Mouse (Mus musculus) lung, embryonic 14.5 days (tissue): ENCODE data around the gene Nipa2. TPM values are rescaled to one million over a fixed set of nuclear protein-coding genes. Genes with fewer than 3 reads are reported as not detected.

Experiments used
- ATAC-seq: fragments of 200-750 bp; cut with Nextera tagmentation; 2 replicates; pipeline ENCODE4 v1.8.0; 2017; ENCODE audit warnings: mild to moderate bottlenecking, moderate TSS enrichment, moderate library complexity; ENCODE audit not compliant: insufficient read depth
- DNase-seq: peaks from one replicate; pipeline ENCODE4 v3.0.0-alpha.2; 2015
- H3K27ac ChIP-seq: fragments of 300-500 bp; sonication (generic); 2 replicates; pipeline ENCODE4 v1.5.1; 2014; ENCODE audit warnings: low read depth, mild to moderate bottlenecking, moderate library complexity
- H3K27me3 ChIP-seq: fragments of 300-500 bp; sonication (generic); 2 replicates; pipeline ENCODE4 v1.6.1; 2014; ENCODE audit warnings: low read length, control low read depth; ENCODE audit not compliant: insufficient read depth
- H3K36me3 ChIP-seq: fragments of 300-500 bp; sonication (generic); 2 replicates; pipeline ENCODE4 v1.6.1; 2014; ENCODE audit warnings: control low read depth; ENCODE audit not compliant: insufficient read depth
- H3K4me1 ChIP-seq: fragments of 300-500 bp; sonication (generic); 2 replicates; pipeline ENCODE4 v1.6.1; 2014; ENCODE audit warnings: antibody characterized with exemption, control low read depth; ENCODE audit not compliant: insufficient read depth
- H3K4me2 ChIP-seq: fragments of 300-500 bp; sonication (generic); 2 replicates; pipeline ENCODE4 v1.6.1; 2014; ENCODE audit warnings: mild to moderate bottlenecking
- H3K4me3 ChIP-seq: fragments of 300-500 bp; sonication (generic); 2 replicates; pipeline ENCODE4 v1.5.1; 2014; ENCODE audit warnings: low read depth, low read length
- H3K9ac ChIP-seq: fragments of 300-500 bp; sonication (generic); 2 replicates; pipeline ENCODE4 v1.6.1; 2014
- H3K9me3 ChIP-seq: fragments of 300-500 bp; sonication (generic); 2 replicates; pipeline ENCODE4 v1.6.1; 2016; ENCODE audit warnings: low read depth, low read length, control low read depth
- CTCF ChIP-seq: IDR thresholded peaks from 2 replicates; pipeline ENCODE4 v1.5.1; 2016; ENCODE audit warnings: antibody characterized with exemption, low read depth
- WGBS: fragments of 180-500 bp; shearing (Covaris S2); extraction: QIAGEN DNeasy Blood & Tissue Kit; methylation state at CpG from one replicate; pipeline ENCODE4 v1.1.7; 2014; 5-methylcytosine and 5-hydroxymethylcytosine counted together
- polyA plus RNA-seq: library from polyadenylated mRNA; unstranded; fragments of >200 nt; fragmentation: Nextera tagmentation; extraction: Ambion mirVana; gene quantifications from 2 replicates; pipeline ENCODE4 v1.2.1, GENCODE M21; 2014

The Nipa2 gene
- polyA plus RNA-seq, 1 experiment from 2014 or later = 55.8 TPM

DNA sequence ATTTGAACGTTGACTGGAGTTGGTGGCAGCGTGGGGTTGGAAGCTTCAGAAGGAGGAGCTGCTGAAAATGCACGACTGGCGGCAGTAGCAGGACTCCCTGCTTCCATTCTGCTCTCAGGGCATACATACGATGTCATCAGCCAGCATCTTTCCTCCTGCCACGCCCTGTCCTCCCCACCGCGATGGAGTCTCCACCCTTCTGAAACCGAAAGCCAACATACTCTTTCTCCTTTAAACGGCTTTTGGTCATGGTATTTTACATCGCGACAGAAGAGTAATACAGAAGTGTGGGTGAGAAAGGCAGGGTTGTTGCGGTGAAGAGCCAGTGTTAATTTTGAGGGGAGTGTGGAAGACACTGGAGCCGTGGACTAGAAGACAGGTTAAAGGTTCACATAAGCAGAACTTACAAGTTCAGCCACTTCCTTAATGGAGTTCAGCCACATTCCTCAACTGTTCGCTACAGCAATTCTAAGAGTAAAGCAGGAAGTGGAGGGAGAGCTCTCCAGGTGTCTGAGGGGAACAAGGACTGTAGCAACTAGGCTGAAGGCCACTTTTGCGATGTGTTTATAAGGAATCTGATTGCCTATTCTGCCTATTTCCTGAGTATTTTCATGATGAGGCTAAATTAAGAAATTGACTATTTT lies 6.1 kb upstream of the Nipa2 start:
- H3K4me2 ChIP-seq = peak overlapping the region; percentile 50
- no peaks in the 10 kb centered on the region for H3K9me3 ChIP-seq
- no peaks in the 10 kb centered on the region for H3K36me3 ChIP-seq
- no peak overlapping the region for H3K27ac ChIP-seq
- 36% methylated on average over 16 of the region's 16 CpGs for WGBS
- DNase-seq = peak; percentile 30
- peak; percentile 64; the same call in 1 of the 2 replicates for ATAC-seq
- peak overlapping the region; percentile 26; the same call in 1 of the 2 replicates for H3K9ac ChIP-seq
- no peaks in the 10 kb centered on the region for H3K27me3 ChIP-seq
- TF ChIP-seq CTCF = no peak
- peak overlapping the region; percentile 17; the same call in 1 of the 2 replicates for H3K4me3 ChIP-seq
- no peaks in the 10 kb centered on the region for H3K4me1 ChIP-seq

DNA sequence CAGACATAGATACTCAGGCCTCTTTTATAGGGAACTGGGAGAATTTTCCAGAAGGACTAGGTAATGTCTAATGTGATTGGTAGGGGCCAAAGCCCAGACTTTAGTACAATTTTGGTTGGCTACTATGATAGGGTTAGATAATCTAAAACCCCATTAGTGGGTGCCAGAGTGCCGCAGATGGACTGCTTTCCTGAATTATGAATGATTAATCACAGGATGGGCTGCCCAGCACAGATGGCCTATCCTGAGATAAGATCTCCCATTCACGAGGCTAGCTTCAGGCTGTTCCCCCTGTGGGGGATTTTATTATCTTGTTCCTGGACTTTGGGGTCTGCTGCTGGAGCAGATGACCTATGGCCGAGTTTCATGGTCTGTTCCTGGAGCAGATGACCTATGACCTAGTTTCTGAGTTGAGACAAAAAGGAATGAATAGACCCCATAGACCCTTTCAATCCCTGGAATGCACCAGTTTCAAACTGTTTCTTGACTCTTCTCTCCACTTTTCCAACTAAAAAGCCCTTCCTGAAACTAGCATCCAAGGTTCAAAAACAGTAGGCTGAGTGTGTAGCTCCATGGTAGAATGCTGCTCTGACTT lies 4.7 kb upstream of the Nipa2 start:
- 42% methylated on average over 3 of the region's 3 CpGs for WGBS
- Histone ChIP-seq H3K27ac (no peak overlapping the region), H3K4me3 (no peak overlapping the region), H3K4me2 (no peak overlapping the region), H3K27me3 (no peaks in the 10 kb centered on the region), H3K9ac (no peak overlapping the region), H3K36me3 (no peaks in the 10 kb centered on the region), H3K4me1 (no peaks in the 10 kb centered on the region), H3K9me3 (no peaks in the 10 kb centered on the region)
- TF ChIP-seq CTCF = no peak
- no peak for DNase-seq
- no peak for ATAC-seq

DNA sequence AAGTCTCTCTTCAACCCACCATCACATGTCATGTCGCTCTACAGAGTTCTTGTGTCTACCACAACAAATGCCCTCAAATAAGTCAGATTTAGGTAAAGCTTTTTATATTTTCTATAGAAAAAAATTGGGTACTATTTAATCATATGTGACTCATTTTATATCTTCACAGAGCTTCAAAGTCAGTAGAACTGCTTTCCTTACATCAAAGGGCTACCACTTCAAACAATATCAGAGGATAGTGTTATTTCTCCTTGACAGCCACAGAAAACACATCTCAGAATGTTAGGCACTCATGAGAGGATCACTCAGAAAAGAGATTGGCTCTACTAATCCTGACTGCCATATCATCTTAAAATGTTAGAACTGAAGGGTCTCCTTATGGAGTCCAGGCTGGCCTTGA lies 1.8 kb downstream of the Nipa2 start:
- H3K36me3 ChIP-seq = 0 out of 2 replicates have a peak, but pooled peaks cover 11% of the 10 kb centered on the region
- ATAC-seq (no peak), DNase-seq (no peak)
- no peaks in the 10 kb centered on the region for H3K9me3 ChIP-seq
- peaks cover 3% of the 10 kb centered on the region; the same call in 1 of the 2 replicates for H3K4me1 ChIP-seq
- H3K27ac ChIP-seq = no peak overlapping the region
- H3K4me2 ChIP-seq = no peak overlapping the region
- WGBS = 92% methylated on average over 1 of the region's 1 CpGs
- H3K27me3 ChIP-seq = no peaks in the 10 kb centered on the region
- H3K4me3 ChIP-seq = no peak overlapping the region
- no peak overlapping the region for H3K9ac ChIP-seq
- TF ChIP-seq CTCF = no peak

DNA sequence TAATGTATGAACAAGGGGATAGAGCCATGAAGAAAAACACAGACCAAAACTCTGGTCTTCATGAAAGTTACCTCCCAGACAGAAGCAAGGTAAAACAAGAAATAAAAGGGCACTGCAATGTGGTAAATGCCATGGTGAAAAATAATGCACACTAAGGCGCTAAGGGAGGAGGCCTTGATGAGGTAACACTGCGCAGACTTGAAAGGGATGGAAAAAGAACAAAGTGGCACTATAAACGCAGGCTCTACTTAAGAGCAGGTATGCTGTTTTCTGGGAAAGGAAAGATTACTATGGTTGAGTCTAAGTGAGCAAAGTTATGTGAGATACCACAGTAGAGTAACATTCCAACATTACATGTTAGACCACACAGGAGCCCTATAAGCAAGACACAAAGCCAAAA lies 2.5 kb downstream of the Nipa2 start:
- H3K4me1 ChIP-seq = peaks cover 3% of the 10 kb centered on the region; the same call in 1 of the 2 replicates
- 0 out of 2 replicates have a peak, but pooled peaks cover 11% of the 10 kb centered on the region for H3K36me3 ChIP-seq
- 95% methylated on average over 3 of the region's 3 CpGs for WGBS
- DNase-seq = no peak
- no peak overlapping the region for H3K4me3 ChIP-seq
- no peak overlapping the region for H3K9ac ChIP-seq
- TF ChIP-seq CTCF = no peak
- no peak overlapping the region for H3K27ac ChIP-seq
- no peak for ATAC-seq
- no peak overlapping the region for H3K4me2 ChIP-seq
- H3K27me3 ChIP-seq = no peaks in the 10 kb centered on the region
- no peaks in the 10 kb centered on the region for H3K9me3 ChIP-seq

DNA sequence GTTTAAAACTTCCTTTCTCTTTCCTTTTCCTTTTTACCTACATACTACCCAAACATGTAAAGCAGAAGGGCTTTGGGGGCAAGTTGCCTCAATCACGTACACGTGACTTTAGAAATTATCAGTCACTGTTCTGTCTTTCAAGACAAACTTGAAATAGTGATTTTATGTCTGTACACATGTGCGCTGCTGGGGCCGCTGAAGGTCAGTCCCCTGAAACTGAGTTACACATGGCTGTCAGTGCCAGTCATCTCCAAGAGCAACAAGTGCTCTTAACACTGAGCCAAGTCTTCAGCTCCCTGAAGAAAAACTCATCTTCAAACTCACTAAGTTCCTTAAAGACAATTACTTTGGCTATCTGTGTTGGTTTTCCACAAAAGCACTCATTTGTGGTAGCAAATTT lies 4.4 kb downstream of the Nipa2 start:
- Histone ChIP-seq H3K9me3 (no peaks in the 10 kb centered on the region; the same call in 1 of the 2 replicates), H3K36me3 (0 out of 2 replicates have a peak, but pooled peaks cover 11% of the 10 kb centered on the region), H3K27me3 (no peaks in the 10 kb centered on the region), H3K4me2 (no peak overlapping the region), H3K9ac (no peak overlapping the region), H3K27ac (no peak overlapping the region), H3K4me1 (peaks cover 3% of the 10 kb centered on the region; the same call in 1 of the 2 replicates), H3K4me3 (no peak overlapping the region)
- 95% methylated on average over 4 of the region's 4 CpGs for WGBS
- DNase-seq (no peak), ATAC-seq (no peak)
- TF ChIP-seq CTCF = no peak

DNA sequence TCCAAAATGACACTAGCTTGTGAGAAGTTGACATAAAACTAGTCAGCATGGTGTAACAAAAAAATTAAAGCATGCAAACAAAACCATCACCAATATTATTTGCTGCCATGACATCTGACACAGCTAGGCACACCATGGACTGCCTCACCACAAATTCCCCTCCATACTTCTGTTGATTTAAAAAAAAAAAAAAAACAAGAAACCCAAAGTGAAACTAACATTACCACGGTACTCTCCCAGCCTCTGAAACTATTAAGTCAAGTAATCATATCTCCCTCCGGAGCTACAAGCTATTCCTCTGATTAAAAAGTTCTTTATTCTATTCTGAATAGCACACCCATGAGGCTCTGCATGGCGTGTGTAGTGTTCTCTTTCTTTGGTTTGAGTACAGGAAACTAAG lies 5.1 kb downstream of the Nipa2 start:
- Histone ChIP-seq H3K27me3 (no peaks in the 10 kb centered on the region), H3K9ac (no peak overlapping the region), H3K4me1 (peaks cover 3% of the 10 kb centered on the region; the same call in 1 of the 2 replicates), H3K27ac (no peak overlapping the region), H3K4me2 (no peak overlapping the region), H3K4me3 (no peak overlapping the region), H3K36me3 (0 out of 2 replicates have a peak, but pooled peaks cover 11% of the 10 kb centered on the region), H3K9me3 (no peaks in the 10 kb centered on the region; the same call in 1 of the 2 replicates)
- DNase-seq (no peak), ATAC-seq (no peak)
- TF ChIP-seq CTCF = no peak
- WGBS = 90% methylated on average over 3 of the region's 3 CpGs

DNA sequence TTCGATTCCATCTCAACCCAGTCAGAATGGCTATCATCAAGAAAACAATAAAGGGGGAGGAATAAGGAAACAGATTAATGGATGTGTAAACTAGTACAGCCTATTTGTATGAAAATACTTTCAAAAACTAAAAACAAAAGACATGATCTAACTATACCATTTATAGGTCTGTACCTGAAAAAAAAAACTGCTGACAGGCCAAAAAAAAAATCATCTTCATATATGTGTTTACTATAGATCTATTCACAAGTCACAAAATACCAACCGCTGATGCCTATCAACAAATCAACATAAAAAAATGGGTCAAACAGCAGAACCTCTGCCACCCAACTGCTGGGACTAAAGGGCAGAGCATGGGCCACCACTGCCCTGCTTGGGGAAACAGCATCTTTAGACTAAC lies 6.2 kb downstream of the Nipa2 start:
- Histone ChIP-seq H3K4me2 (no peak overlapping the region), H3K9me3 (no peaks in the 10 kb centered on the region; the same call in 1 of the 2 replicates), H3K4me1 (peaks cover 2% of the 10 kb centered on the region; the same call in 1 of the 2 replicates), H3K4me3 (no peak overlapping the region), H3K9ac (no peak overlapping the region), H3K36me3 (0 out of 2 replicates have a peak, but pooled peaks cover 11% of the 10 kb centered on the region), H3K27me3 (no peaks in the 10 kb centered on the region), H3K27ac (no peak overlapping the region)
- ATAC-seq (no peak), DNase-seq (no peak)
- WGBS = 93% methylated on average over 2 of the region's 2 CpGs
- no peak for TF ChIP-seq CTCF
